ENCODE assay signal across 9 mouse cellular contexts in the genomic region with DNA sequence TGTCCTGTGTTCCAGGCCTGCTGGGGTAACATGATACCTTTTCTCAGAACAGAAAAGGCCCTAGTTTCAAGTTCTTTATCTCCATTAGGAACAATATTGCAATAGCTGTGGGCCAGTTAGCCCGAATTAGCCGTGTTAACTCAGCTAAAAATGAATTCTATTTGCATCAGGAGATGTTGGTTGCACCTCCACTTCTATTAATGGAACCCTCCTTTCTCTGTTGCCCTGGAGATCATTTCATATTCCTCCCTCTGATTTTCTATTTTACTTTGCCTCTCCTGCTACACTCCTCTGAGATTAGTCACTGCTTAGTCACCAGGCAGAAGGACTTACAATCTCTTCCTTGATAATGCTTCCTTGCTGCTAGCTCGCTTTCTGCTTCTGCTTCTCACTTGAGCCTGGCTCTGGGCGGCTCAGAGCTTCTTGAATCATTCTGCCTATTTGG. TPM values are rescaled to one million over a fixed set of nuclear protein-coding genes. Genes with fewer than 3 reads are reported as not detected.
A peak's percentile ranks its signal among the peaks of the same experiment; 100 is the strongest.
DNase-seq lines count a peak whose midpoint lies in the region; ATAC-seq and TF ChIP-seq lines count a peak whose summit lies in the region.
"Had no signal": no experiment of that assay in that cellular context is flagged by ENCODE, and none has a peak within 500 bp of the region (broad histone marks: within the 10 kb centered on the region; RNA-seq: fewer than 3 reads in every experiment).

No protein-coding gene starts in this region.

- H3K36me3 ChIP-seq in heart, adult 2 months (ENCODE audit: control insufficient read depth, insufficient read depth, low read length) = no peaks in the 10 kb centered on the region
- H3K36me3 ChIP-seq in heart, embryonic 16.5 days (ENCODE audit: control insufficient read depth, insufficient read depth) = no peaks in the 10 kb centered on the region
- H3K36me3 ChIP-seq in stomach, postnatal 0 days (ENCODE audit: control insufficient read depth, insufficient read depth, low read length) = no peaks in the 10 kb centered on the region; the same call in 1 of the 2 replicates
- H3K36me3 ChIP-seq in hindbrain, embryonic 13.5 days = no peaks in the 10 kb centered on the region

- peaks cover 3% of the 10 kb centered on the region; the same call in 1 of the 2 replicates for H3K79me2 ChIP-seq in heart, adult 2 months (replicated peaks; ENCODE audit: control insufficient read depth, insufficient read depth, low read length)

- no peak for TF ChIP-seq POLR2A in heart, adult 2 months (IDR thresholded peaks at IDR 0.05; ENCODE audit: insufficient read depth, low read depth, low read length)

- H3K4me2 ChIP-seq in heart, embryonic 16.5 days (ENCODE audit: low read depth, low read length) = no peak overlapping the region
- no peak overlapping the region; the same call in 1 of the 2 replicates for H3K4me2 ChIP-seq in stomach, postnatal 0 days (replicated peaks; ENCODE audit: low read depth)
- no peak overlapping the region for H3K4me2 ChIP-seq in hindbrain, embryonic 13.5 days

- WGBS in heart, adult 2 months = 56% methylated on average over 4 of the region's 4 CpGs
- WGBS in heart, embryonic 16.5 days = 39% methylated on average over 4 of the region's 4 CpGs
- 46% methylated on average over 4 of the region's 4 CpGs for WGBS in stomach, postnatal 0 days
- 84% methylated on average over 4 of the region's 4 CpGs for WGBS in hindbrain, embryonic 13.5 days

- TF ChIP-seq EP300 in heart, adult 2 months (IDR thresholded peaks at IDR 0.05; ENCODE audit: insufficient read depth, low read depth, low read length) = no peak
- no peak for TF ChIP-seq EP300 in stomach, postnatal 0 days (optimal IDR thresholded peaks at IDR 0.05)

- peaks cover 7% of the 10 kb centered on the region for H3K4me1 ChIP-seq in heart, adult 2 months (ENCODE audit: control insufficient read depth, insufficient read depth, low read length)
- peaks cover 26% of the 10 kb centered on the region for H3K4me1 ChIP-seq in heart, embryonic 16.5 days (ENCODE audit: control insufficient read depth, insufficient read depth, low read length)
- peaks cover 15% of the 10 kb centered on the region for H3K4me1 ChIP-seq in stomach, postnatal 0 days (replicated peaks; ENCODE audit: control insufficient read depth, insufficient read depth)
- peaks cover 19% of the 10 kb centered on the region for H3K4me1 ChIP-seq in hindbrain, embryonic 13.5 days (replicated peaks)

- H3K4me3 ChIP-seq in heart, adult 2 months = no peak overlapping the region
- H3K4me3 ChIP-seq in heart, embryonic 16.5 days (ENCODE audit: low read length) = no peak overlapping the region
- no peak overlapping the region for H3K4me3 ChIP-seq in stomach, postnatal 0 days (ENCODE audit: low read depth, low read length)
- no peak overlapping the region for H3K4me3 ChIP-seq in hindbrain, embryonic 13.5 days

- TF ChIP-seq CTCF in heart, adult 2 months (IDR thresholded peaks at IDR 0.05) = no peak
- no peak for TF ChIP-seq CTCF in stomach, postnatal 0 days (IDR thresholded peaks at IDR 0.05; ENCODE audit: low read depth)

- no peak for ATAC-seq in heart, embryonic 16.5 days (replicated peaks; ENCODE audit: extremely low read depth, insufficient read depth, low FRiP score)
- ATAC-seq in stomach, postnatal 0 days (ENCODE audit: low FRiP score, low TSS enrichment) = 0 out of 2 replicates have a peak, but pooled peaks have one; percentile 23
- ATAC-seq in hindbrain, embryonic 13.5 days (ENCODE audit: low FRiP score) = no peak
- ATAC-seq: hindbrain, embryonic 16.5 days had no signal

- intact Hi-C loops in heart, adult 2 months (cut with DNase I) = no loop called here
- intact Hi-C loops in heart, postnatal 10 days (cut with DNase I) = no loop called here

- H3K27me3 ChIP-seq in heart, adult 2 months (ENCODE audit: control insufficient read depth, insufficient read depth, low read length) = no peaks in the 10 kb centered on the region
- H3K27me3 ChIP-seq in heart, embryonic 16.5 days (ENCODE audit: control insufficient read depth, insufficient read depth, low read length) = no peaks in the 10 kb centered on the region
- no peaks in the 10 kb centered on the region for H3K27me3 ChIP-seq in stomach, postnatal 0 days (ENCODE audit: control insufficient read depth, insufficient read depth, low read length)
- H3K27me3 ChIP-seq in hindbrain, embryonic 13.5 days = 0 out of 2 replicates have a peak, but pooled peaks cover 2% of the 10 kb centered on the region

- H3K27ac ChIP-seq in heart, adult 2 months = peak overlapping the region; percentile 20; the same call in 1 of the 2 replicates
- H3K27ac ChIP-seq in heart, embryonic 16.5 days (ENCODE audit: low read length) = peak overlapping the region; percentile 54
- H3K27ac ChIP-seq in stomach, postnatal 0 days (replicated peaks) = no peak overlapping the region
- H3K27ac ChIP-seq in hindbrain, embryonic 13.5 days = no peak overlapping the region

- no peaks in the 10 kb centered on the region for H3K9me3 ChIP-seq in heart, embryonic 16.5 days (replicated peaks; ENCODE audit: control insufficient read depth, low read length)
- H3K9me3 ChIP-seq in stomach, postnatal 0 days (ENCODE audit: control insufficient read depth, low read length) = no peaks in the 10 kb centered on the region
- no peaks in the 10 kb centered on the region for H3K9me3 ChIP-seq in hindbrain, embryonic 13.5 days

- no peak overlapping the region for H3K9ac ChIP-seq in heart, adult 2 months (ENCODE audit: low read depth, low read length)
- H3K9ac ChIP-seq in heart, embryonic 16.5 days (ENCODE audit: low read length) = no peak overlapping the region
- H3K9ac ChIP-seq in stomach, postnatal 0 days (ENCODE audit: low read length) = no peak overlapping the region
- H3K9ac ChIP-seq in hindbrain, embryonic 13.5 days = no peak overlapping the region

- DNase-seq in heart, adult 2 months = no peak
- DNase-seq in heart, postnatal 10 days = no peak
- peak; percentile 86 for DNase-seq in right cerebral cortex, adult 18-20 months
- no peak for DNase-seq in right cerebral cortex, postnatal 4 days
- no peak for DNase-seq in stomach, postnatal 0 days (ENCODE audit: low spot score)
- DNase-seq in urinary bladder, postnatal 10 days (ENCODE audit: low spot score) = no peak

RNA-seq across cellular contexts. Expression of a gene that starts 4.1 kb away (rescaled TPM):
- total RNA-seq in heart, adult 2 months (2021) = 10 to 100 TPM; 32.9 to 38.5 TPM
- 14.2 and 20.7 TPM in 2 replicates for polyA plus RNA-seq in heart, adult 2 months (2012; rRNA removed)
- total RNA-seq in heart, postnatal 10 days (2021) = 10 to 100 TPM; 53.7 to 56.0 TPM
- polyA plus RNA-seq in heart, embryonic 16.5 days (2015; fragmentation: Nextera tagmentation; extraction: Ambion mirVana) = 34.8 and 43.4 TPM in 2 replicates
- 69.8 and 74.3 TPM in 2 replicates for polyA plus RNA-seq in stomach, postnatal 0 days (2015; fragmentation: Nextera tagmentation; extraction: Ambion mirVana)
- polyA plus RNA-seq in hindbrain, embryonic 13.5 days (2015; fragmentation: Nextera tagmentation; extraction: Ambion mirVana) = 20.1 and 27.2 TPM in 2 replicates

Comparison
In these comparisons a context has a peak if more than half of its experiments do, and no peak if none do; other contexts are left out.
1. H3K27ac ChIP-seq: peak in heart, adult 2 months (single experiment) and heart, embryonic 16.5 days (single experiment); none in stomach, postnatal 0 days (single experiment) and hindbrain, embryonic 13.5 days (single experiment).